Mouse (Mus musculus) brain, adult 2 months (tissue): ENCODE results near the gene Slc1a2.

ENCODE experiments used
- DNase-seq: peaks from one replicate; pipeline ENCODE4 v3.0.0; 2011; ENCODE audit warnings: low read depth, low spot score

The Slc1a2 gene

GRCm38 (mm10) chr2:102663339-102663738 lies 4.9 kb downstream of the Slc1a2 start:
- DNase-seq: no peak

GRCm38 (mm10) chr2:102663865-102664264 lies 5.4 kb downstream of the Slc1a2 start:
- DNase-seq: no peak

- no peak for DNase-seq
Observed at GRCm38 (mm10) chr2:102667981-102668380, 9.5 kb downstream of the Slc1a2 start.

- no peak for DNase-seq
Observed at GRCm38 (mm10) chr2:102669580-102669979, 11.1 kb downstream of the Slc1a2 start.

- peak; percentile 50 for DNase-seq
Observed at GRCm38 (mm10) chr2:102674582-102674981, 16.1 kb downstream of the Slc1a2 start.

GRCm38 (mm10) chr2:102675275-102675674 lies 16.8 kb downstream of the Slc1a2 start:
- DNase-seq: no peak

GRCm38 (mm10) chr2:102676716-102677312 lies 18.4 kb downstream of the Slc1a2 start:
- no peak for DNase-seq

GRCm38 (mm10) chr2:102677400-102677799 lies 18.9 kb downstream of the Slc1a2 start:
- peak; percentile 70 for DNase-seq

- DNase-seq: no peak
Observed at GRCm38 (mm10) chr2:102681351-102681750, 22.9 kb downstream of the Slc1a2 start.

GRCm38 (mm10) chr2:102682168-102682567 lies 23.7 kb downstream of the Slc1a2 start:
- DNase-seq: no peak

- DNase-seq: peak; percentile 53
Observed at GRCm38 (mm10) chr2:102685371-102686107, 27.1 kb downstream of the Slc1a2 start.

GRCm38 (mm10) chr2:102686108-102686450 lies 27.6 kb downstream of the Slc1a2 start:
- DNase-seq: peak; percentile 26

GRCm38 (mm10) chr2:102693556-102693955 lies 35.1 kb downstream of the Slc1a2 start:
- DNase-seq: no peak

- no peak for DNase-seq
Observed at GRCm38 (mm10) chr2:102694750-102695149, 36.3 kb downstream of the Slc1a2 start.

- no peak for DNase-seq
Observed at GRCm38 (mm10) chr2:102695541-102695940, 37.1 kb downstream of the Slc1a2 start.

- DNase-seq: no peak
Observed at GRCm38 (mm10) chr2:102697732-102698131, 39.3 kb downstream of the Slc1a2 start.

- no peak for DNase-seq
Observed at GRCm38 (mm10) chr2:102699921-102700320, 41.5 kb downstream of the Slc1a2 start.

GRCm38 (mm10) chr2:102700695-102701094 lies 42.2 kb downstream of the Slc1a2 start:
- DNase-seq: no peak

- no peak for DNase-seq
Observed at GRCm38 (mm10) chr2:102701382-102701781, 42.9 kb downstream of the Slc1a2 start.

- DNase-seq: peak; percentile 91
Observed at GRCm38 (mm10) chr2:102703556-102703955, 45.1 kb downstream of the Slc1a2 start.

GRCm38 (mm10) chr2:102704781-102705180 lies 46.3 kb downstream of the Slc1a2 start:
- peak; percentile 81 for DNase-seq

- DNase-seq: no peak
Observed at GRCm38 (mm10) chr2:102711511-102711910, 53.1 kb downstream of the Slc1a2 start.

- no peak for DNase-seq
Observed at GRCm38 (mm10) chr2:102712049-102712448, 53.6 kb downstream of the Slc1a2 start.
